Mouse (Mus musculus): Measurements from ENCODE around the gene Map2k1. TPM values are rescaled to one million over a fixed set of nuclear protein-coding genes. Genes with fewer than 3 reads are reported as not detected.
"Not testable (repeated sequence)": the region's sequence is repeated elsewhere in the genome, so short reads cannot be mapped to it uniquely, and the experiment has no call there.

Gene Map2k1
- polyA plus RNA-seq, 1 experiment from 2014 or later = 100 TPM

- 0 out of 2 replicates have a peak overlapping the region, but pooled peaks have one; percentile 36 for H3K27ac ChIP-seq (replicated peaks)
- H3K4me2 ChIP-seq (replicated peaks) = no peak overlapping the region
- H3K4me1 ChIP-seq = no peaks in the 10 kb centered on the region
- H3K9me3 ChIP-seq (replicated peaks) = no peaks in the 10 kb centered on the region
- H3K27me3 ChIP-seq = no peaks in the 10 kb centered on the region
- no peak overlapping the region for H3K4me3 ChIP-seq (replicated peaks)
- 56% methylated on average over 3 of the region's 3 CpGs for WGBS
- H3K9ac ChIP-seq = no peak overlapping the region
- no peak for ATAC-seq (ENCODE audit: insufficient number of reproducible peaks, low FRiP score, low TSS enrichment, low read depth)
- peaks cover 46% of the 10 kb centered on the region for H3K36me3 ChIP-seq
Measured at GRCm38 (mm10) chr9:64207509-64208084, 45.8 kb downstream of the Map2k1 start.

- Histone ChIP-seq H3K9me3 (replicated peaks) (no peaks in the 10 kb centered on the region), H3K4me1 (no peaks in the 10 kb centered on the region), H3K4me3 (replicated peaks) (no peak overlapping the region), H3K27me3 (no peaks in the 10 kb centered on the region), H3K36me3 (peaks cover 18% of the 10 kb centered on the region), H3K9ac (no peak overlapping the region), H3K4me2 (replicated peaks) (no peak overlapping the region), H3K27ac (replicated peaks) (peak overlapping the region; percentile 63; the same call in 1 of the 2 replicates)
- ATAC-seq (ENCODE audit: insufficient number of reproducible peaks, low FRiP score, low TSS enrichment, low read depth) = no peak
Measured at GRCm38 (mm10) chr9:64202866-64203265, 50.6 kb downstream of the Map2k1 start.

- no peak overlapping the region for H3K4me3 ChIP-seq (replicated peaks)
- no peaks in the 10 kb centered on the region for H3K4me1 ChIP-seq
- H3K27ac ChIP-seq (replicated peaks) = peak overlapping the region; percentile 63
- no peak overlapping the region for H3K9ac ChIP-seq
- no peaks in the 10 kb centered on the region for H3K27me3 ChIP-seq
- no peaks in the 10 kb centered on the region for H3K9me3 ChIP-seq (replicated peaks)
- no peak overlapping the region for H3K4me2 ChIP-seq (replicated peaks)
- no peak for ATAC-seq (ENCODE audit: insufficient number of reproducible peaks, low FRiP score, low TSS enrichment, low read depth)
- H3K36me3 ChIP-seq = peaks cover 19% of the 10 kb centered on the region
Measured at GRCm38 (mm10) chr9:64202331-64202730, 51.1 kb downstream of the Map2k1 start.

- Histone ChIP-seq H3K36me3 (peaks cover 21% of the 10 kb centered on the region), H3K9ac (no peak overlapping the region), H3K9me3 (replicated peaks) (no peaks in the 10 kb centered on the region), H3K27ac (replicated peaks) (no peak overlapping the region), H3K4me1 (no peaks in the 10 kb centered on the region), H3K27me3 (no peaks in the 10 kb centered on the region), H3K4me3 (replicated peaks) (no peak overlapping the region), H3K4me2 (replicated peaks) (no peak overlapping the region)
- 70% methylated on average over 2 of the region's 2 CpGs for WGBS
- no peak for ATAC-seq (ENCODE audit: insufficient number of reproducible peaks, low FRiP score, low TSS enrichment, low read depth)
Measured at GRCm38 (mm10) chr9:64199897-64200296, 53.5 kb downstream of the Map2k1 start.

GRCm38 (mm10) chr9:64198763-64199418 is 54.5 kb downstream of the Map2k1 start:
- 87% methylated on average over 7 of the region's 7 CpGs for WGBS
- H3K27ac ChIP-seq (replicated peaks); H3K9me3 ChIP-seq (replicated peaks); H3K27me3 ChIP-seq; ATAC-seq (ENCODE audit: insufficient number of reproducible peaks, low FRiP score, low TSS enrichment, low read depth); H3K4me2 ChIP-seq (replicated peaks); H3K4me1 ChIP-seq; H3K4me3 ChIP-seq (replicated peaks); H3K9ac ChIP-seq: not testable (repeated sequence)
- H3K36me3 ChIP-seq = peaks cover 16% of the 10 kb centered on the region

GRCm38 (mm10) chr9:64198068-64198762 is 55.2 kb downstream of the Map2k1 start:
- H3K27ac ChIP-seq (replicated peaks) = no peak overlapping the region
- H3K27me3 ChIP-seq = no peaks in the 10 kb centered on the region
- no peak overlapping the region for H3K9ac ChIP-seq
- H3K4me1 ChIP-seq = no peaks in the 10 kb centered on the region
- WGBS = 93% methylated on average over 5 of the region's 5 CpGs
- H3K9me3 ChIP-seq (replicated peaks) = no peaks in the 10 kb centered on the region
- H3K4me3 ChIP-seq (replicated peaks) = no peak overlapping the region
- H3K36me3 ChIP-seq = peaks cover 17% of the 10 kb centered on the region
- no peak for ATAC-seq (ENCODE audit: insufficient number of reproducible peaks, low FRiP score, low TSS enrichment, low read depth)
- H3K4me2 ChIP-seq (replicated peaks) = no peak overlapping the region

GRCm38 (mm10) chr9:64197524-64197923 is 55.9 kb downstream of the Map2k1 start:
- H3K36me3 ChIP-seq = peaks cover 22% of the 10 kb centered on the region
- no peak overlapping the region for H3K27ac ChIP-seq (replicated peaks)
- H3K4me1 ChIP-seq = no peaks in the 10 kb centered on the region
- H3K4me3 ChIP-seq (replicated peaks) = no peak overlapping the region
- no peaks in the 10 kb centered on the region for H3K9me3 ChIP-seq (replicated peaks)
- ATAC-seq (ENCODE audit: insufficient number of reproducible peaks, low FRiP score, low TSS enrichment, low read depth) = no peak
- no peaks in the 10 kb centered on the region for H3K27me3 ChIP-seq
- no peak overlapping the region for H3K4me2 ChIP-seq (replicated peaks)
- H3K9ac ChIP-seq = no peak overlapping the region
- 89% methylated on average over 8 of the region's 8 CpGs for WGBS

- H3K9me3 ChIP-seq (replicated peaks) = no peaks in the 10 kb centered on the region
- no peaks in the 10 kb centered on the region for H3K27me3 ChIP-seq
- no peak overlapping the region for H3K4me2 ChIP-seq (replicated peaks)
- H3K27ac ChIP-seq (replicated peaks) = 0 out of 2 replicates have a peak overlapping the region, but pooled peaks have one; percentile 45
- H3K4me1 ChIP-seq = no peaks in the 10 kb centered on the region
- ATAC-seq (ENCODE audit: insufficient number of reproducible peaks, low FRiP score, low TSS enrichment, low read depth) = no peak; the same call in 1 of the 2 replicates
- H3K4me3 ChIP-seq (replicated peaks) = no peak overlapping the region
- peaks cover 39% of the 10 kb centered on the region for H3K36me3 ChIP-seq
- no peak overlapping the region for H3K9ac ChIP-seq
- WGBS = 56% methylated on average over 4 of the region's 4 CpGs
Measured at GRCm38 (mm10) chr9:64195554-64195953, 57.9 kb downstream of the Map2k1 start.

GRCm38 (mm10) chr9:64193879-64194278 is 59.6 kb downstream of the Map2k1 start:
- Histone ChIP-seq H3K4me1 (no peaks in the 10 kb centered on the region), H3K27me3 (no peaks in the 10 kb centered on the region), H3K4me3 (replicated peaks) (no peak overlapping the region), H3K36me3 (peaks cover 56% of the 10 kb centered on the region), H3K27ac (replicated peaks) (no peak overlapping the region), H3K9ac (no peak overlapping the region), H3K4me2 (replicated peaks) (no peak overlapping the region), H3K9me3 (replicated peaks) (no peaks in the 10 kb centered on the region)
- 93% methylated on average over 1 of the region's 1 CpGs for WGBS
- no peak for ATAC-seq (ENCODE audit: insufficient number of reproducible peaks, low FRiP score, low TSS enrichment, low read depth)

- Histone ChIP-seq H3K36me3 (peaks cover 73% of the 10 kb centered on the region), H3K27ac (replicated peaks) (no peak overlapping the region), H3K27me3 (no peaks in the 10 kb centered on the region), H3K9ac (no peak overlapping the region), H3K9me3 (replicated peaks) (no peaks in the 10 kb centered on the region), H3K4me1 (peaks cover 7% of the 10 kb centered on the region; the same call in 1 of the 2 replicates), H3K4me3 (replicated peaks) (no peak overlapping the region), H3K4me2 (replicated peaks) (no peak overlapping the region)
- ATAC-seq (ENCODE audit: insufficient number of reproducible peaks, low FRiP score, low TSS enrichment, low read depth) = no peak
- WGBS = 87% methylated on average over 5 of the region's 5 CpGs
Measured at GRCm38 (mm10) chr9:64184166-64184840, 69.1 kb downstream of the Map2k1 start.

- not testable (repeated sequence) for H3K27ac ChIP-seq (replicated peaks); H3K27me3 ChIP-seq; H3K9ac ChIP-seq; H3K9me3 ChIP-seq (replicated peaks); ATAC-seq (ENCODE audit: insufficient number of reproducible peaks, low FRiP score, low TSS enrichment, low read depth); H3K4me3 ChIP-seq (replicated peaks); H3K4me2 ChIP-seq (replicated peaks)
- peaks cover 64% of the 10 kb centered on the region for H3K36me3 ChIP-seq
- 91% methylated on average over 5 of the region's 5 CpGs for WGBS
- H3K4me1 ChIP-seq = peaks cover 10% of the 10 kb centered on the region; the same call in 1 of the 2 replicates
Measured at GRCm38 (mm10) chr9:64183295-64183694, 70.1 kb downstream of the Map2k1 start.

All from embryonic facial prominence, embryonic 15.5 days (tissue).